Mouse (Mus musculus) brain, embryonic 14.5 days (tissue): ENCODE results near the gene Gm9376. TPM values are rescaled to one million over a fixed set of nuclear protein-coding genes. Genes with fewer than 3 reads are reported as not detected.

Experiments used
- DNase-seq: peaks from one replicate; pipeline ENCODE4 v3.0.0-alpha.2; 2011; ENCODE audit warnings: low read depth
- CTCF ChIP-seq: fragments of 200-500 bp; IDR thresholded peaks from 2 replicates; pipeline ENCODE4 v1.5.1; 2012; ENCODE audit warnings: inconsistent platforms, mild to moderate bottlenecking, moderate library complexity, borderline replicate concordance; ENCODE audit not compliant: insufficient read depth, insufficient read length; ENCODE audit errors: extremely low read depth
- POLR2A ChIP-seq: fragments of 200-500 bp; IDR thresholded peaks from 2 replicates; pipeline ENCODE4 v1.6.1; 2012; ENCODE audit warnings: mild to moderate bottlenecking, inconsistent platforms, borderline replicate concordance; ENCODE audit not compliant: poor library complexity, insufficient read depth, insufficient read length, severe bottlenecking; ENCODE audit errors: extremely low read depth
- polyA plus RNA-seq: library from polyadenylated mRNA; depleted of rRNA; stranded (reverse); fragments of >200 nt; gene quantifications from 2 replicates; pipeline ENCODE4 v1.2.3, GENCODE M21; 2012

Gene Gm9376
- polyA plus RNA-seq, 1 experiment = not detected

DNA sequence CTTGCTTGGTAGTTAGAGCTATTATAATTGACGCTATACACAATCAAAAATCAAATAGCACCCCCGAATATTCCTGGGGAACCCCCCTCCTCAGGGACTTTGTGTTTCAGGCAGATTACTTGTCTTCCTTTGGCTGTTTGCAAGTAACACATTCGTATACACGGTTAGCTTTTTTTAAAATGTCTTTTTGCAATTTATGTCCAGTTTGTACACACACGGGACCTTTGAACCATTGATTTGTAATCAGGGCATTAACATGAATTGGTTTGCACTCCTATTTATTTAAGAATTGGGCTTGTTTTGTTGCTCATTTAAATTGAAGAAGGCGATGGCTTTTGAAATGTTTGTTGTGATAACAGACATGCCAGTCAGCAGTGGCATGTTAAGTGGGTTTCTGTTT, 29.0 kb upstream of the Gm9376 start:
- peak; percentile 39 for DNase-seq

DNA sequence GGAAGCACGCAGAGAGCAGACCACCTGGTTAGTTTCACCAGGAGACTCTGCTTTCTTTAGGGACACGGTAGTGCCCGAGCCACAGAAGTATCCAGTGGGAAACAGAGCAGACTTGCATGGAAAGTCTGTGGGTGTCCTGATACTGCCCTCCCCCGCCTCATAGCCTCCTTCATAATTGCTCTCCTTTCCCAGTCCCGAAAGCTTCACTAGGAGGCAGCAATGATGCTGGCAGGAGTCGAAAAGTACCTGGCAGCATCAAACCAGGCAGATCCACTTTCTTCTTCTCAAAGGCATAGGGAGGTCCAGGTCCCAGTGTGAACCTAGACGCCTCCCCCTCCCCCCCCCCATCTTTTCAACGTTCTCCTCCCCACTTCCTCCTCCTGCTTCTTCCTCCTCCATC, 27.4 kb upstream of the Gm9376 start:
- peak; percentile 59 for DNase-seq

More for the DNA sequence above, 29.0 kb upstream of the Gm9376 start:
- TF ChIP-seq POLR2A (no peak), CTCF (no peak)

DNA sequence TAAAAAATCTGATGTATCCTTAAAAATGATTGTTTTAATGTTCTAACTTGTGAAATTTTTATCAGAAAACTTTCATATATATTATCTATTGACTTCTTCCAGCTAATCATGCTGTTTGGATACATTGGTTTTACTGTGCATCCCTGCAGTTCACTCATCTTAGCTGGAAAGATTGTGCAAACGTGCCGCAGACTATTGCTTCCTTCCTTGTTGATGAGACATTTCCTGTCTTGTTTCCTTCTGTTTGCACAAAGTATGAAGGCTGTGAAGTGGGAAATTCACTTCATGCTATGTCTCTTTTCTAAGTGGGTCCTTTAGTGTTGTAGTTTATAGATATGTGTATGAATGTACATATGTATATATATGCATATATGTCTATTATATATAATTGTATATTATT, 25.3 kb upstream of the Gm9376 start:
- TF ChIP-seq POLR2A = no peak
- no peak for DNase-seq

More for the DNA sequence above, 27.4 kb upstream of the Gm9376 start:
- TF ChIP-seq POLR2A = no peak
- TF ChIP-seq CTCF = peak; percentile 20; the same call in 1 of the 2 replicates

DNA sequence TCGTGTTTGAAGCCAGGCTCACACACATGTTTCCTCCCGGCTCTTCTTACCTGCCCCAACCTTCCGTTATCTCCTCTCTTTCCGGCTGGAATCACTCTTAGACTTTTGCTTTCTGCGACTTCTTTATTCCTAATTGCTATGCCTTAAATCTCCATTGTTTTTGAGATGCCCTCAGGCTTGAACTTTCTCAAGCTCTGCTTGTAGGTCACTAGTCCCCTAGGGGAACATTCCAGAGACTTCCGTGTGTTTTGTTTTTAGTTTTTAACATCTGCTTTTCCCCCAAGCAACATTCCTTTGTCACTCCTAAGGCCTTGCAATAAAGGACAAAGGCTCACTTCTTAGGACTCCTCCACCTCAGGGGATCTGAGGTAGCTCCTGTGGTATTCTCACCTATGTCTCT, 13.4 kb upstream of the Gm9376 start:
- no peak for TF ChIP-seq CTCF
- no peak for TF ChIP-seq POLR2A
- DNase-seq = no peak

DNA sequence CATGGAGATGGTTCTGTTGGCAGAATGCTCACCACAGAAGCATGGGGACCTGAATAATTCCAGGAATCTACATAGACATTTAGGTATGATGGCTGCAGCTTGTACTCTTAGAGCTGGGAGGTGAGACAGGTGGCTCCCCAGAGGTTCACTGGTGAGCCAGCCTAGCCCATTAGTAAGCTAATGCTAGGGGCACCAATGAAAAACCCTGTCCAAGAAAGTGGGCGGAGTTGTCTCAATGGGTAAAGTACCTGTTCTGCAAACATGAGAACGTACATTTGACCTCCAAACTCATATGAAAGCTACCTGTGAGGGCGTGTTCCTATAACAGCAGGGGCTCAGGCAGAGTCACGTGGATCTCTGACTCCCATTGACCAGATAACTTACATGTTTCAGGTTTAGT, 2.1 kb downstream of the Gm9376 start:
- TF ChIP-seq POLR2A (no peak), CTCF (no peak)
- DNase-seq = no peak

DNA sequence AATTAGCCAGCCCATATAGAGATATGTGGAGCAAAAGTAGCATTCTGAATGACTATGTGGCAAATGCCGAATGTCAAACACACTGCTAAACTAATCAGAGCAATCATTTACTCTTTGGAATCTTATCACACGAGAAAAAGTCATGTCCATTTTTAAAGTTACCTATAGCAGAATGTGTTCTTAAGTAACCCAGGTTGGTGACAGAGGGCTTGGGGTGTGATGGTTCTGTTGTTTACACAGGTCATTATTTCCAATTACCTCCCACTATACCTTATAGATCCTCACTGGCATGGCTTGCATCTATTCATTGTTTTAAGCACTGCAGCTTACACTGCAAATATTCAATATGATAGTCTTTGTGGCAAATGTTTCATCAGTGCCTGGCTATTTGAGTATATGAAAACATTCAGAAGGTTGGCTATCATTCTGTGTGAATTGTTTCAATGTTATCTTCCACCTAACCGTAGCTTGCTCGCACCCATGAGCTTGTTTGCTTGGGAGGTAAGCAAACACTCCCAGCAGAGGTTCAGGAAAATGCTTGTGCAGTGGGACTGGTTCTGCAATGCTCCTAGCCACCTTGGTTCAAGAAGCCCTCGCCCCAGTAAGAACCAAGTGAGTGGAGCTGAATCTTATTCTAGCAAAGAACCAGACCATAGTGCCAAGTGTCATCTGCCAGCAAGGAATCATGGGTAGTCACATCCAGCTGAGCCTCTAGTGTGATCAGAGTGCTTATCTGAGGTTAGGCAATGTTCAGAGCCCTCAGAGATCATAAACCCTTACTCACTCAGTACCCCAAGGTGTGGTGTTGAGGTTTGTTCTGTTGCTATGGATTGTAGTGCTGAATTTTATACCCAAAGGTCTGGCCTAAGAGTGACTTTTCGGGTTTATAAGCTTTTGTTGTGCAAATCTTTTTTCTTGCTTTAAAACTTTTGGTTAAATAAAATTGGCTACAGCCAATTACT, 6.1 kb downstream of the Gm9376 start:
- DNase-seq = no peak
- TF ChIP-seq POLR2A = no peak
- no peak for TF ChIP-seq CTCF

DNA sequence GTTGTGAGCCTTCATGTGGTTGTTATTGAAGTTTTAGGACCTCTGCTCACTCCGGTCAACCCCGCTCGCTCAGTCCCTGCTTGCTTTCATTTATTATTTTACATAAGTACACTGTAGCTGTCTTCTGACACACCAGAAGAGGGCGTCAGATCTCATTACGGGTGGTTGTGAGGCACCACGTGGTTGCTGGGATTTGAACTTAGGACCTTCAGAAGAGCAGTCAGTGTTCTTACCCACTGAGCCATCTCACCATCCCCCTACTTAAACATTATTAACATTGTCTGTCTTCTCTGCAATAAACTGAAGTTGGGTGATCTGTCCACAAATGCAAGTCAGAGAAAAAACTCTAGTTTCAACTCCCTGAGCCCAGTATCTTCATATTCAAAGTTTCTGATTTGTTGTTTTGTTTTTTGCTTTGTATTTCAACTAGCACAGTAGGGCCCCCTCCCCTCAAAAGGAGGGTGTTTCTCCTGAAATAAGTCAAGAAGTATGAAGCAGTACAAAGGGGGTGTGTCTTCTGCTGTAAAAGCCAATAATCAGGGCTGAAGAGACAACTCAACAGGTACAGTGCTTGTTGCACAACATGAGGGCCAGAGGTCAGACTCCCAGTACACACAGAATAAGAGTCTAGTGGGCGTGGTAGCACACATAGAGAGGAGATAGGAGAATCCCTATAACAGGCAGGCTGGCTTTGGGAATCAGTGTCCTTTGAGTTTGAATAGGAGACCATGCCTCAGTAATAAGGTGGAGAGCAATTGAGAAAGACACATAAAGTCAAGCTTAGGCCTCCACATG, 11.1 kb downstream of the Gm9376 start:
- no peak for TF ChIP-seq CTCF
- no peak for TF ChIP-seq POLR2A
- no peak for DNase-seq

DNA sequence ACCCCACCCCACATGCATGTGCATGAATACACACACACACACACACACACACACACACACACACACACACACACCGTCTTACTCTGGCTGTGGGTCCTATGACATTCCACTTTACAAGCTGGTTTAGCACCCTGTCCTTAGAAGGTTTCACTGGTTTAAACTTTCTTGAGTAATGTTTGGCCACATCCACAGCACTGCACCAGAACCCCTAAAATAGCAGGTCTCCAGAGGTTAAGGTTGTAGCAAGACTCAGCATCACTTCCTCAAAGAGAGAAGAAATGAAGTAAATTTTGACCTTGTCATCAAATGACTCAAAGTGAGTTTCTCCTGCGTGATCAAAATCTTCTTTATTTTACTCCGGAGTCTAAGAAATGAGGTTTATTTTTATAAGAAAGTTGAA, 15.5 kb downstream of the Gm9376 start:
- no peak for TF ChIP-seq POLR2A
- TF ChIP-seq CTCF = no peak
- no peak for DNase-seq

DNA sequence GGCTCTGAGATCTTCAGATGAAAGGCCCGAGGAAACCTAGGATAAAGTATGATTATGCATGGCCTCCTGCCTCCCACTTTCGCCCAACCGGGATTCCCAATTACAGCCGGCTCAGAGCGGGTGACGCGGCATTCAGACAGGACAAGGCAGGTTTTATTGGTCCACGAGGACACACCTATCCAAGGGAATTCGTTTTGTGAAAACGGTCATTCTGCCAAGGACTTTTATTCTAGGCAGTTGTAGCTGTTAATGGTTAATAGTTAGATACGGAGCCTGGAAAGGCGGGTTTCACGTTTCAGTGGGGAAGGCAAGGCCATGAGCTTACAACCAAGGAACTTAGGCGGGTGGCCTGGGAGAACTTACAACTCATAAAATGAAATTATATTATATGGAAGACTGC, 16.2 kb downstream of the Gm9376 start:
- TF ChIP-seq CTCF = no peak
- no peak for DNase-seq

DNA sequence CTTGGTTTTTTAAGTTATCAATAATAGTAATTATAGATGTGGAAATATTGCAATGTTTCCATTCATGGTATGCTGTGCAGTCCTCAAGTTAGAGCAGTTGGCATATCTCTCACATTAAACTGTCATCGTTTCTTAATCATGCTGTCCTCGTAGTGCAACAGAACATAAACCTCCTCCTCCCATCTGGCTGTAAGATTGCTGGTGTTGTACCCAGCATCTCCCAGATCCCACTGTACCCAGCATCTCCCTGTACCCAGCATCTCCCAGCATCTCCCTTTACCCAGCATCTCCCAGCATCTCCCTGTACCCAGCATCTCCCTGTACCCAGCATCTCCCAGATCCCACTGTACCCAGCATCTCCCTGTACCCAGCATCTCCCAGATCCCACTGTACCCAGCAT, 19.3 kb downstream of the Gm9376 start:
- no peak for TF ChIP-seq CTCF
- TF ChIP-seq POLR2A = no peak
- no peak for DNase-seq

DNA sequence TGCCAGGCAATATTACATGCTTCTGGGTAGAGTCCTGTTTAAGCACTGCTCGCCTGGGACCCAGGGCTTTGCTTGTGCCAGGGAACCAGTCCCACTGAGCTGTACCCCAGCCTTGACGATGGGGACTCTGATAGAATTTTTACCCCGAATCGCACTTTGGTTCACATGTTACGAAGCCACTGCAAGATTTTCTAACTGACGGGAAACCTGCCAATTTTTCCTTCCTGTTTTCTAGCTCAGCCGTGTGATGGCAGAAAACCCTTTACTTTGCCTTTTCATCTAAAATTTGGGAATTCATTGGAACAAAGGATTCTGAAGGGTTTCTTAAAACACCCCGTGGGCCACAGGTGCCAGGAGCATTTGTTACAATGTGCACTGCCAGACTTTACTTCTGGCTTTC, 22.4 kb downstream of the Gm9376 start:
- DNase-seq = no peak
- TF ChIP-seq CTCF (no peak), POLR2A (no peak)

DNA sequence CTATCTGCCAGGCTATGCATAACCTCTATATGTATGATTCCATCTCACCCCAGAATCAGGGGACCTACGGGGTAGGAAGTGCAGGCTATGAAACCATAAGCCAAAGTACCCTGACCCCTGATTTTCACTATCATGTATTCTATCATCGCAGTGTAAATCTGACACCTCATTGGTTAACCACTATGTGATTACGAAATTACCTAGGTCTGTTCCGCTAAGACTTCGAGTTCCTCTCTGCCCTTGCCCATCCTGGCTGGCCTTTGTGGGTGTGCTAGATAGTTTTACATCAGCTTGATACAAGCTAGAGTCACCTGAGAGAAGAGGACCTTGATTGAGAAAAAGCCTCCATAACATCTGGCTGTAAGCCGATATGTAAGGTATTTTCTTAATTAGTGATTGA, 23.2 kb downstream of the Gm9376 start:
- TF ChIP-seq CTCF (no peak), POLR2A (no peak)
- no peak for DNase-seq

DNA sequence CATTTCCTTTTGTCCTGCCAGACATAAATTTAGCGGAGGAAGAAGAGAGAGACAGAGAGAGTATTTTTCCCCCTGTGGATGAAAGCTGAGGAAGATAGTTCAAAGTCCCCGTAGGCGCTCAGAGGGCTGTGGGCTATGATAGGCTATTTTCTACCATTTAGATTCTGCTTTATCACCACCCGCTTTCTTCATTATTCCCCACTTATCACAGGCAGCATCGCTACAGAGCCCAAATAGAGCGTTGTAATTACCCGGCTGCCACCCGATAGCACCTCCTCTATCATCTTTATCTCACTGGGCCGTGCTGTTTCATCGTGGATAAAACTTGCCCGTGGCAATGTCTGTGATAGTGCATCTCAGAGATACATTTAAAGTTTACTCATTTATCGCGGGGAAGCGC, 35.8 kb downstream of the Gm9376 start:
- TF ChIP-seq POLR2A = no peak
- no peak for TF ChIP-seq CTCF
- DNase-seq = peak; percentile 41

DNA sequence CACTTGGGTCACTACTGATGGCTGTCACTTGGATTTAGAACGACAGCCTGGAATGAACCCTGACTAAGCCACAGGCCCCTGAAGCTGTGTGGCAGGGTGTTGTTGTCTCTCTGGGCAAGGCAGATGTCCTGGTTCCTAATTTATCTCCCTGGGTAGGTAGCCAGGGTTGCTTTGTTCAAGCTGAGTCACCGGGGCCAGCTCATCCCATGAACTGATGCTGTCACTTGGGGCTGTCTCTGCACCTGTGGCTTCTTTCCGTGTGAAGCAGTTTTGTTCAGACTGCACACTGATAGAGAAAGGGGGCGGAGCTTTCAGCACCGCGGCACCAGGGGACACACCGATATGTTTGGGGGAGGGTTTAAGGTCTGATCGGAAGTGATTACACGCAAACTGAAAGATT, 37.8 kb downstream of the Gm9376 start:
- no peak for DNase-seq
- TF ChIP-seq POLR2A = no peak
- TF ChIP-seq CTCF = no peak

DNA sequence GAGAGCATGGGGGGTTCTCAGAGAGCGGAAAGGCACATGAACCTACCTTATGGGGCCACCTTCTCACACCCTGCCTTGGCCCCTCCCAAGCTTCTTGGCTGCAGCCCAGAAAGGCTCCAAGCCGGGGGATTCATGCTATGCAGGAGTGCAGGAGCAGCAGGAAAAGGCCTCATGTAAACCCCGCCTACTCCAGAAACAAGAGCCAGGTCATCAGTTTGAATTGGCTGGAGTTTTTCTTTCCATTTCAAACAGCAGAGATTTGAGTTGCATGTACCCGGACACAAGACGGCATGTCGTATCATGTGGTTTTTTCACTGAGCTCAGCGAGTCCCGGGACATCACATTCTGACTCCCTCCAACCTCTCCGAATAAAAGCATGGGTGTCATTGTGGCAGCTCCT, 39.2 kb downstream of the Gm9376 start:
- peak; percentile 54 for DNase-seq
- TF ChIP-seq CTCF (no peak), POLR2A (no peak)
